Mouse (Mus musculus) CD4-positive naive resting alpha-beta T cell, adult 57 days (primary cell): ENCODE results near the gene Cpne4. TPM values are rescaled to one million over a fixed set of nuclear protein-coding genes. Genes with fewer than 3 reads are reported as not detected.

Experiments
- total RNA-seq: library from RNA; stranded (reverse); gene quantifications from one replicate; pipeline ENCODE4 v1.2.4, GENCODE M21; 2023

Gene Cpne4
- 1.6 TPM for total RNA-seq

DNA sequence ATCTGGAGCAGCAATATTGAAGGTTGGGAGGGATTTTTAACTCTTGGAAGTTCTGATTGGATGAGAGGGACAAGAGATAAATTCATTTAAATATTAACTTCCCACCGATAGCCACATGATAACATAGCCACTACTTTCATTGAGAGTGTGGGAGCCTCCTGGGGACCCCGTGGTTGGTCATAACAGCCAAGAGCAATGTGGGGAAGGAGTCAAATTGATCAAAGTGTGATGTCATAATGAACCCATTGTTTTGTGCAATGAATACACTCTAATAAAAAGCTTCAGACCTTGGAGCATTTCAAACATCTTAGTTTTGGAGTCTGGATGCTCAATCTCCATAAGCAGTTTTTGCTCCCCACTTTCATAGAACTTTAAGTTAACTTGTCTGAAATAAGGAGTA is at the start of gene Cpne4:
TSS of gene Cpne4 (plus strand) at position 301 of the 400 bp plus-strand sequence.

DNA sequence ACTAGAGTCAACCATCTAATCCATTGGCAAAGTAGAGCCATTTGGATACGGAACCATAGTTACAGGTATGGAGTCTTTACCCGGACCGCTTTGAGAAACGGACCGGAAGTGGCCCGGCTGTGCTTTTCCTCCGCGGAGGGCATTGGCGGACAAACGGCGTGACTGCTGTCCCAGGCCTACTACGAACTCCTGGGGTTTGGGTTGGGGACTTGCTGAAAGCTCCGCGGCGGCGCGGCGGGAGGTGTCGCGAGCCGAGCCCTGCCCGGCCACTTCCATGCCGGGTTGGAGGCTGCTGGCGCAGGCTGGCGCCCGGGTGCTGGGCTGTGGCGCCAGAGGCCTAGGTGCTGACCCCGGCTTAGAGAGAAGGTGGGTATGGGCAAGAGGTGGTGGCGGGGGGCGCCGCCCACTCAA is 506.1 kb downstream of the Cpne4 start, which contains the start of gene Mrpl3:
TSS of gene Mrpl3 (plus strand) at position 93 of the 411 bp plus-strand sequence.

Other genes with a start within 250 kb of the Cpne4 start
- gene Acpp, start 209.5 kb upstream of the Cpne4 start, total RNA-seq, result 39.3 TPM